Mouse (Mus musculus): ENCODE data around the gene Ccdc15.
A peak's percentile ranks its signal among the peaks of the same experiment; 100 is the strongest.
"Not testable (repeated sequence)": the region's sequence is repeated elsewhere in the genome, so short reads cannot be mapped to it uniquely, and the experiment has no call there.

Gene Ccdc15

GRCm38 (mm10) chr9:37349050-37349449, 818 bp upstream of the Ccdc15 start:
- DNase-seq: no peak

GRCm38 (mm10) chr9:37347184-37347987, 846 bp downstream of the Ccdc15 start:
- peak; percentile 41 for DNase-seq

GRCm38 (mm10) chr9:37345406-37345805, 2.8 kb downstream of the Ccdc15 start:
- no peak for DNase-seq

GRCm38 (mm10) chr9:37329456-37329855, 18.8 kb downstream of the Ccdc15 start:
- DNase-seq: no peak

- no peak for DNase-seq
These were observed 46.5 kb downstream of the Ccdc15 start for GRCm38 (mm10) chr9:37301720-37302119.

GRCm38 (mm10) chr9:37300501-37300900, 47.7 kb downstream of the Ccdc15 start:
- DNase-seq: not testable (repeated sequence)

GRCm38 (mm10) chr9:37295586-37295985, 52.6 kb downstream of the Ccdc15 start:
- DNase-seq: no peak

GRCm38 (mm10) chr9:37266622-37267021, 81.6 kb downstream of the Ccdc15 start:
- DNase-seq: no peak

GRCm38 (mm10) chr9:37255889-37256225, 92.4 kb downstream of the Ccdc15 start:
- DNase-seq: peak; percentile 49

- peak; percentile 55 for DNase-seq
These were observed 92.9 kb downstream of the Ccdc15 start, which contains the start of gene Slc37a2 for GRCm38 (mm10) chr9:37255149-37255888. Slc37a2 (minus strand) TSS chr9:37255738.

GRCm38 (mm10) chr9:37254531-37255110, 93.6 kb downstream of the Ccdc15 start:
- no peak for DNase-seq

- no peak for DNase-seq
These were observed 97.6 kb downstream of the Ccdc15 start for GRCm38 (mm10) chr9:37250631-37251030.

GRCm38 (mm10) chr9:37249976-37250375, 98.3 kb downstream of the Ccdc15 start:
- no peak for DNase-seq

GRCm38 (mm10) chr9:37248381-37248906, 99.8 kb downstream of the Ccdc15 start:
- DNase-seq: no peak

- peak; percentile 54 for DNase-seq
These were observed 100.8 kb downstream of the Ccdc15 start for GRCm38 (mm10) chr9:37247429-37247828.

GRCm38 (mm10) chr9:37245810-37246209, 102.4 kb downstream of the Ccdc15 start:
- no peak for DNase-seq

GRCm38 (mm10) chr9:37245404-37245803, 102.8 kb downstream of the Ccdc15 start:
- no peak for DNase-seq

- no peak for DNase-seq
These were observed 103.6 kb downstream of the Ccdc15 start for GRCm38 (mm10) chr9:37244600-37244999.

- no peak for DNase-seq
These were observed 105.5 kb downstream of the Ccdc15 start for GRCm38 (mm10) chr9:37242764-37243163.

GRCm38 (mm10) chr9:37235951-37236737, 112.1 kb downstream of the Ccdc15 start:
- no peak for DNase-seq

- no peak for DNase-seq
These were observed 115.7 kb downstream of the Ccdc15 start for GRCm38 (mm10) chr9:37232201-37233195.
